Mouse (Mus musculus): Measurements from ENCODE around the gene Artn. TPM values are rescaled to one million over a fixed set of nuclear protein-coding genes. Genes with fewer than 3 reads are reported as not detected.

Artn gene
- total RNA-seq (2014; rRNA removed) (0.65 and 1.0 TPM in 2 replicates), polyA plus RNA-seq (2015; fragmentation: Nextera tagmentation; extraction: Ambion mirVana) (0.48 and 0.59 TPM in 2 replicates)

GRCm38 (mm10) chr4:117929391-117929881 lies at the start of gene Artn:
Gene Artn (minus strand): TSS chr4:117929763.
- TF ChIP-seq CTCF (IDR thresholded peaks at IDR 0.05; ENCODE audit: low read depth): no peak
- H3K27ac ChIP-seq: no peak within 1 kb of the TSS
- peak within 1 kb of the TSS; percentile 57 for H3K4me2 ChIP-seq (ENCODE audit: low read depth, low read length)
- peaks cover 21% of the 10 kb centered on the region for H3K4me1 ChIP-seq (ENCODE audit: insufficient read depth, low read length)
- 0 out of 2 replicates have a peak, but pooled peaks cover 3% of the 10 kb centered on the region for H3K36me3 ChIP-seq (ENCODE audit: insufficient read depth, low read length)
- DNase-seq (ENCODE audit: low spot score): no peak
- 1% methylated on average over 33 of the region's 33 CpGs for WGBS
- peak within 1 kb of the TSS; percentile 38; the same call in 1 of the 2 replicates for H3K9ac ChIP-seq (replicated peaks; ENCODE audit: low read length)
- H3K27me3 ChIP-seq (ENCODE audit: insufficient read depth, low read length): peaks cover 3% of the 10 kb centered on the region; the same call in 1 of the 2 replicates
- H3K4me3 ChIP-seq (ENCODE audit: low read length): peak within 1 kb of the TSS; percentile 25
- H3K9me3 ChIP-seq (ENCODE audit: low read length): no peaks in the 10 kb centered on the region
- ATAC-seq: no peak

GRCm38 (mm10) chr4:117979181-117979580 lies 49.6 kb upstream of the Artn start:
- no peak overlapping the region for H3K4me2 ChIP-seq (ENCODE audit: low read depth, low read length)
- no peaks in the 10 kb centered on the region for H3K36me3 ChIP-seq (ENCODE audit: insufficient read depth, low read length)
- DNase-seq (ENCODE audit: low spot score): no peak
- H3K27ac ChIP-seq: no peak overlapping the region
- H3K4me1 ChIP-seq (ENCODE audit: insufficient read depth, low read length): no peaks in the 10 kb centered on the region
- H3K27me3 ChIP-seq (ENCODE audit: insufficient read depth, low read length): no peaks in the 10 kb centered on the region
- H3K4me3 ChIP-seq (ENCODE audit: low read length): no peak overlapping the region
- no peak for ATAC-seq
- 95% methylated on average over 4 of the region's 4 CpGs for WGBS
- no peak overlapping the region for H3K9ac ChIP-seq (replicated peaks; ENCODE audit: low read length)
- H3K9me3 ChIP-seq (ENCODE audit: low read length): no peaks in the 10 kb centered on the region
- TF ChIP-seq CTCF (IDR thresholded peaks at IDR 0.05; ENCODE audit: low read depth): no peak

GRCm38 (mm10) chr4:117978282-117978681 lies 48.7 kb upstream of the Artn start:
- DNase-seq (ENCODE audit: low spot score) (no peak), ATAC-seq (no peak)
- Histone ChIP-seq H3K4me2 (ENCODE audit: low read depth, low read length) (no peak overlapping the region), H3K4me1 (ENCODE audit: insufficient read depth, low read length) (no peaks in the 10 kb centered on the region), H3K9me3 (ENCODE audit: low read length) (no peaks in the 10 kb centered on the region), H3K9ac (replicated peaks; ENCODE audit: low read length) (no peak overlapping the region), H3K27me3 (ENCODE audit: insufficient read depth, low read length) (no peaks in the 10 kb centered on the region), H3K4me3 (ENCODE audit: low read length) (no peak overlapping the region), H3K27ac (no peak overlapping the region), H3K36me3 (ENCODE audit: insufficient read depth, low read length) (no peaks in the 10 kb centered on the region)
- TF ChIP-seq CTCF (IDR thresholded peaks at IDR 0.05; ENCODE audit: low read depth): no peak
- WGBS: 93% methylated on average over 9 of the region's 9 CpGs

- Histone ChIP-seq H3K27ac (no peak overlapping the region), H3K9ac (replicated peaks; ENCODE audit: low read length) (no peak overlapping the region), H3K36me3 (ENCODE audit: insufficient read depth, low read length) (no peaks in the 10 kb centered on the region), H3K9me3 (ENCODE audit: low read length) (no peaks in the 10 kb centered on the region), H3K4me2 (ENCODE audit: low read depth, low read length) (no peak overlapping the region), H3K4me3 (ENCODE audit: low read length) (no peak overlapping the region), H3K27me3 (ENCODE audit: insufficient read depth, low read length) (no peaks in the 10 kb centered on the region), H3K4me1 (ENCODE audit: insufficient read depth, low read length) (no peaks in the 10 kb centered on the region)
- ATAC-seq (no peak), DNase-seq (ENCODE audit: low spot score) (no peak)
- WGBS: 85% methylated on average over 11 of the region's 11 CpGs
- no peak for TF ChIP-seq CTCF (IDR thresholded peaks at IDR 0.05; ENCODE audit: low read depth)
Measured at GRCm38 (mm10) chr4:117977841-117978240, 48.3 kb upstream of the Artn start.

- Histone ChIP-seq H3K27me3 (ENCODE audit: insufficient read depth, low read length) (no peaks in the 10 kb centered on the region), H3K36me3 (ENCODE audit: insufficient read depth, low read length) (no peaks in the 10 kb centered on the region), H3K9me3 (ENCODE audit: low read length) (no peaks in the 10 kb centered on the region), H3K9ac (replicated peaks; ENCODE audit: low read length) (no peak overlapping the region), H3K4me2 (ENCODE audit: low read depth, low read length) (no peak overlapping the region), H3K4me3 (ENCODE audit: low read length) (no peak overlapping the region), H3K4me1 (ENCODE audit: insufficient read depth, low read length) (no peaks in the 10 kb centered on the region), H3K27ac (no peak overlapping the region)
- TF ChIP-seq CTCF (IDR thresholded peaks at IDR 0.05; ENCODE audit: low read depth): no peak
- ATAC-seq (no peak), DNase-seq (ENCODE audit: low spot score) (no peak)
- WGBS: 85% methylated on average over 9 of the region's 9 CpGs
Measured at GRCm38 (mm10) chr4:117977371-117977770, 47.8 kb upstream of the Artn start.

- H3K4me1 ChIP-seq (ENCODE audit: insufficient read depth, low read length): no peaks in the 10 kb centered on the region
- no peaks in the 10 kb centered on the region for H3K9me3 ChIP-seq (ENCODE audit: low read length)
- no peak for ATAC-seq
- no peak overlapping the region for H3K27ac ChIP-seq
- no peaks in the 10 kb centered on the region for H3K36me3 ChIP-seq (ENCODE audit: insufficient read depth, low read length)
- H3K4me2 ChIP-seq (ENCODE audit: low read depth, low read length): no peak overlapping the region
- H3K9ac ChIP-seq (replicated peaks; ENCODE audit: low read length): no peak overlapping the region
- no peak overlapping the region for H3K4me3 ChIP-seq (ENCODE audit: low read length)
- no peak for DNase-seq (ENCODE audit: low spot score)
- H3K27me3 ChIP-seq (ENCODE audit: insufficient read depth, low read length): no peaks in the 10 kb centered on the region
- WGBS: 93% methylated on average over 1 of the region's 1 CpGs
- TF ChIP-seq CTCF (IDR thresholded peaks at IDR 0.05; ENCODE audit: low read depth): no peak
Measured at GRCm38 (mm10) chr4:117975820-117976219, 46.3 kb upstream of the Artn start.

GRCm38 (mm10) chr4:117974719-117975118 lies 45.2 kb upstream of the Artn start:
- H3K4me2 ChIP-seq (ENCODE audit: low read depth, low read length): no peak overlapping the region
- no peak overlapping the region for H3K9ac ChIP-seq (replicated peaks; ENCODE audit: low read length)
- no peaks in the 10 kb centered on the region for H3K27me3 ChIP-seq (ENCODE audit: insufficient read depth, low read length)
- no peak for DNase-seq (ENCODE audit: low spot score)
- WGBS: 71% methylated on average over 5 of the region's 5 CpGs
- no peak overlapping the region for H3K27ac ChIP-seq
- ATAC-seq: no peak
- H3K9me3 ChIP-seq (ENCODE audit: low read length): no peaks in the 10 kb centered on the region
- no peaks in the 10 kb centered on the region for H3K4me1 ChIP-seq (ENCODE audit: insufficient read depth, low read length)
- no peak for TF ChIP-seq CTCF (IDR thresholded peaks at IDR 0.05; ENCODE audit: low read depth)
- H3K36me3 ChIP-seq (ENCODE audit: insufficient read depth, low read length): no peaks in the 10 kb centered on the region
- H3K4me3 ChIP-seq (ENCODE audit: low read length): no peak overlapping the region

All from hindbrain, postnatal 0 days (tissue).